15 mouse cellular contexts compared by ENCODE assay signal in genomic region chr1:128765626-128766025, GRCm38 (mm10).
"Had no signal": no experiment of that assay in that cellular context is flagged by ENCODE, and none has a peak within 500 bp of the region (broad histone marks: within the 10 kb centered on the region; RNA-seq: fewer than 3 reads in every experiment).

No protein-coding gene starts in this region.

- ATAC-seq: liver, postnatal 0 days; lung, postnatal 0 days; midbrain, embryonic 13.5 days; midbrain, embryonic 15.5 days had no signal

- DNase-seq: liver, postnatal 0 days; lung, adult 2 months; lung, postnatal 14 days; lung, postnatal 36 days; retina, postnatal 1 day; right cerebral cortex, adult 18-20 months; right cerebral cortex, postnatal 25 days; right cerebral cortex, postnatal 4 days; spleen, adult 18-20 months; thymus, adult 18-20 months; thymus, postnatal 14 days; thymus, postnatal 36 days had no signal
